ENCODE assay signal across 8 mouse cellular contexts in the genomic region with DNA sequence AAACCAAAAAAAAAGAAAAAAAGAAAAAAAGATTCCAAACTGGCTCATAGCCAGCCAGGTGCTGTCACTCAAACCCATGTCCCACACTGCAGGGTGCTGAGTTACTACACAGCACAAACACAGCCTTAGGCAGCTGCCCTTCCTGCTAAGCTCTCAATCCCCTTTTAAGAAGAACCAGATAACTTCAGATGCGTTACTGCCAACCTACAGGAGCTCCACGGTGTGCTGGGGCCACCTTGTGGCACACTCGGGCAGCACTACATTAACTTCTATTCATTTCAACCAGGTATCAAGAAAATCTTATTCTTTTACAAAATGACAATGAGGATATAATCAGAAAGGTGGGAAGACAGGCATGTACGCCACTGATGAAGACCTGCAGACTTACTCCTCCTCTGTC. TPM values are rescaled to one million over a fixed set of nuclear protein-coding genes. Genes with fewer than 3 reads are reported as not detected.
DNase-seq lines count a peak whose midpoint lies in the region; ATAC-seq lines count a peak whose summit lies in the region.
"Had no signal": no experiment of that assay in that cellular context is flagged by ENCODE, and none has a peak within 500 bp of the region (broad histone marks: within the 10 kb centered on the region; RNA-seq: fewer than 3 reads in every experiment).

No protein-coding gene starts in this region.

- H3K27me3 ChIP-seq in liver, embryonic 12.5 days (replicated peaks) = no peaks in the 10 kb centered on the region
- no peaks in the 10 kb centered on the region for H3K27me3 ChIP-seq in hindbrain, embryonic 16.5 days (replicated peaks; ENCODE audit: control insufficient read depth, insufficient read depth, low read length)
- H3K27me3 ChIP-seq in lung, embryonic 16.5 days (ENCODE audit: control insufficient read depth, insufficient read depth, low read depth, low read length) = no peaks in the 10 kb centered on the region
- H3K27me3 ChIP-seq: neural tube, embryonic 12.5 days had no signal

- no peak overlapping the region for H3K9ac ChIP-seq in liver, embryonic 12.5 days
- no peak overlapping the region for H3K9ac ChIP-seq in hindbrain, embryonic 16.5 days (ENCODE audit: low read depth, low read length)
- no peak overlapping the region for H3K9ac ChIP-seq in lung, embryonic 16.5 days (ENCODE audit: low read length)
- H3K9ac ChIP-seq: neural tube, embryonic 12.5 days had no signal

- H3K9me3 ChIP-seq in liver, embryonic 12.5 days (replicated peaks) = no peaks in the 10 kb centered on the region
- H3K9me3 ChIP-seq in hindbrain, embryonic 16.5 days (ENCODE audit: control insufficient read depth, low read length) = no peaks in the 10 kb centered on the region
- no peaks in the 10 kb centered on the region for H3K9me3 ChIP-seq in lung, embryonic 16.5 days (ENCODE audit: control insufficient read depth, low read length)
- H3K9me3 ChIP-seq: neural tube, embryonic 12.5 days had no signal

- H3K4me3 ChIP-seq in liver, embryonic 12.5 days = no peak overlapping the region
- no peak overlapping the region for H3K4me3 ChIP-seq in hindbrain, embryonic 16.5 days (ENCODE audit: low read length)
- no peak overlapping the region for H3K4me3 ChIP-seq in lung, embryonic 16.5 days (ENCODE audit: low read length)
- H3K4me3 ChIP-seq: neural tube, embryonic 12.5 days had no signal

- WGBS in liver, embryonic 12.5 days (ENCODE audit: insufficient replicate concordance) = 32% methylated on average over 4 of the region's 4 CpGs
- 40% methylated on average over 4 of the region's 4 CpGs for WGBS in hindbrain, embryonic 16.5 days
- 35% methylated on average over 4 of the region's 4 CpGs for whole genome bisulfite sequencing in lung, embryonic 16.5 days

- peak; percentile 27 for DNase-seq in liver
- peak; percentile 84 for DNase-seq in MN1 (ENCODE audit: low spot score)
- DNase-seq in embryo, embryonic 11 days = peak; percentile 52
- DNase-seq in right cerebral cortex, postnatal 25 days = peak; percentile 32

- H3K27ac ChIP-seq in liver, embryonic 12.5 days = no peak overlapping the region
- H3K27ac ChIP-seq in hindbrain, embryonic 16.5 days (ENCODE audit: low read depth, low read length) = no peak overlapping the region
- H3K27ac ChIP-seq in lung, embryonic 16.5 days (ENCODE audit: low read length) = no peak overlapping the region
- H3K27ac ChIP-seq: neural tube, embryonic 12.5 days had no signal

- no peak for ATAC-seq in liver, embryonic 12.5 days
- ATAC-seq in hindbrain, embryonic 16.5 days = peak; percentile 64; the same call in 1 of the 2 replicates
- ATAC-seq in lung, embryonic 16.5 days (ENCODE audit: low read depth) = peak; percentile 65; the same call in 1 of the 2 replicates

- peaks cover 15% of the 10 kb centered on the region for H3K4me1 ChIP-seq in liver, embryonic 12.5 days
- H3K4me1 ChIP-seq in hindbrain, embryonic 16.5 days (ENCODE audit: control insufficient read depth, insufficient read depth, low read depth, low read length) = no peaks in the 10 kb centered on the region
- no peaks in the 10 kb centered on the region for H3K4me1 ChIP-seq in lung, embryonic 16.5 days (replicated peaks; ENCODE audit: control insufficient read depth, insufficient read depth, low read length)

- H3K4me2 ChIP-seq in liver, embryonic 12.5 days = no peak overlapping the region
- H3K4me2 ChIP-seq in hindbrain, embryonic 16.5 days (ENCODE audit: low read length) = no peak overlapping the region
- H3K4me2 ChIP-seq in lung, embryonic 16.5 days (ENCODE audit: low read depth, low read length) = no peak overlapping the region
- H3K4me2 ChIP-seq: neural tube, embryonic 12.5 days had no signal

- peaks cover 95% of the 10 kb centered on the region for H3K36me3 ChIP-seq in liver, embryonic 12.5 days
- peaks cover 16% of the 10 kb centered on the region for H3K36me3 ChIP-seq in hindbrain, embryonic 16.5 days (ENCODE audit: control insufficient read depth, insufficient read depth, low read length)
- H3K36me3 ChIP-seq in lung, embryonic 16.5 days (ENCODE audit: control insufficient read depth, insufficient read depth, low read length) = peaks cover 22% of the 10 kb centered on the region

RNA-seq across cellular contexts. Expression of a gene that starts 12.0 kb away (rescaled TPM):
- 36.3 and 41.3 TPM in 2 replicates for polyA plus RNA-seq in liver, embryonic 12.5 days (2016; fragmentation: Nextera tagmentation; extraction: Ambion mirVana)
- 63.1 and 67.2 TPM in 2 replicates for polyA plus RNA-seq in hindbrain, embryonic 16.5 days (2015; fragmentation: Nextera tagmentation; extraction: Ambion mirVana)
- polyA plus RNA-seq in lung, embryonic 16.5 days (2015; fragmentation: Nextera tagmentation; extraction: Ambion mirVana) = 45.7 and 52.9 TPM in 2 replicates

RNA-seq across cellular contexts. Expression of a gene that starts 16.2 kb away (rescaled TPM):
- 4.4 and 6.7 TPM in 2 replicates for polyA plus RNA-seq in liver, embryonic 12.5 days (2016; fragmentation: Nextera tagmentation; extraction: Ambion mirVana)
- 50.1 and 51.0 TPM in 2 replicates for polyA plus RNA-seq in hindbrain, embryonic 16.5 days (2015; fragmentation: Nextera tagmentation; extraction: Ambion mirVana)
- polyA plus RNA-seq in lung, embryonic 16.5 days (2015; fragmentation: Nextera tagmentation; extraction: Ambion mirVana) = 10.3 and 11.2 TPM in 2 replicates

RNA-seq across cellular contexts. Expression of a gene that starts 50.8 kb away (rescaled TPM):
- polyA plus RNA-seq in liver, embryonic 12.5 days (2016; fragmentation: Nextera tagmentation; extraction: Ambion mirVana) = 17.0 and 18.8 TPM in 2 replicates
- polyA plus RNA-seq in hindbrain, embryonic 16.5 days (2015; fragmentation: Nextera tagmentation; extraction: Ambion mirVana) = 20.4 and 22.7 TPM in 2 replicates
- 15.6 and 17.1 TPM in 2 replicates for polyA plus RNA-seq in lung, embryonic 16.5 days (2015; fragmentation: Nextera tagmentation; extraction: Ambion mirVana)

RNA-seq across cellular contexts. Expression of a gene that starts 50.8 kb away (rescaled TPM):
- polyA plus RNA-seq in liver, embryonic 12.5 days (2016; fragmentation: Nextera tagmentation; extraction: Ambion mirVana) = 53.4 and 54.5 TPM in 2 replicates
- polyA plus RNA-seq in hindbrain, embryonic 16.5 days (2015; fragmentation: Nextera tagmentation; extraction: Ambion mirVana) = 25.2 and 26.3 TPM in 2 replicates
- 37.6 and 41.3 TPM in 2 replicates for polyA plus RNA-seq in lung, embryonic 16.5 days (2015; fragmentation: Nextera tagmentation; extraction: Ambion mirVana)

RNA-seq across cellular contexts. Expression of a gene that starts 59.6 kb away (rescaled TPM):
- 2.6 and 3.1 TPM in 2 replicates for polyA plus RNA-seq in liver, embryonic 12.5 days (2016; fragmentation: Nextera tagmentation; extraction: Ambion mirVana)
- 19.4 and 24.9 TPM in 2 replicates for polyA plus RNA-seq in hindbrain, embryonic 16.5 days (2015; fragmentation: Nextera tagmentation; extraction: Ambion mirVana)
- 3.8 and 4.9 TPM in 2 replicates for polyA plus RNA-seq in lung, embryonic 16.5 days (2015; fragmentation: Nextera tagmentation; extraction: Ambion mirVana)

Comparison
In these comparisons a context has a peak if more than half of its experiments do, and no peak if none do; other contexts are left out.
1. DNase-seq: peak in every context shown above with its lines; median percentile 84 in MN1; 52 in embryo, embryonic 11 days; 32 in right cerebral cortex, postnatal 25 days; 27 in liver.